Mouse (Mus musculus): Measurements from ENCODE around the gene Zfp553. TPM values are rescaled to one million over a fixed set of nuclear protein-coding genes. Genes with fewer than 3 reads are reported as not detected.

Gene Zfp553
- polyA plus RNA-seq, 1 experiment, result 8.9 TPM

DNA sequence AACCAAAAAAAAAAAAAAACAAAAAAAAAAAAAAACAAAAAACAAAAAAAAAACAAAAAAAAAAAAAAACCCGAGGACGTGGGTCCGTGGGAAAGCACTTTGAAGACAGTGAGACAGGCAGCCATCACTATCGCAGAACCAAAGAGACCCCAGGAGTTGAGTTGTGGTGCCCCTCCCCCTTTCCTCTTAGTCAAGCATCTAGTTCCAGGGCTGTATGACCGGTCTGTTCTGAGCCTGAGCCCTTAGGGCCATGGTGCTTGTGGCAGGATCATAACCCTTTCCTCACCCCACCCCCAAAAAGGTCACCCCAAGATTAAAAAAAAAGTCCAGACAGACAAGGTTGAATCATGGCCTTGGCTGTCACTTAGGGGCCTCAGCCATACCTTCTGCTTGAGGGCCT lies 16.6 kb upstream of the Zfp553 start:
- whole genome bisulfite sequencing, result 82% methylated on average over 5 of the region's 5 CpGs
- no peak for DNase-seq
- Histone ChIP-seq H3K4me3 (replicated peaks; ENCODE audit: extremely low read depth, low read depth, low read length) (no peak overlapping the region), H3K4me1 (ENCODE audit: control insufficient read depth, insufficient read depth, low read length) (peaks cover 3% of the 10 kb centered on the region; the same call in 1 of the 2 replicates)
- no peak for TF ChIP-seq POLR2A (IDR thresholded peaks at IDR 0.05; ENCODE audit: borderline replicate concordance, extremely low read depth, low read depth, low read length)
- no peak for TF ChIP-seq CTCF (IDR thresholded peaks at IDR 0.05; ENCODE audit: insufficient read depth, low read length)

DNA sequence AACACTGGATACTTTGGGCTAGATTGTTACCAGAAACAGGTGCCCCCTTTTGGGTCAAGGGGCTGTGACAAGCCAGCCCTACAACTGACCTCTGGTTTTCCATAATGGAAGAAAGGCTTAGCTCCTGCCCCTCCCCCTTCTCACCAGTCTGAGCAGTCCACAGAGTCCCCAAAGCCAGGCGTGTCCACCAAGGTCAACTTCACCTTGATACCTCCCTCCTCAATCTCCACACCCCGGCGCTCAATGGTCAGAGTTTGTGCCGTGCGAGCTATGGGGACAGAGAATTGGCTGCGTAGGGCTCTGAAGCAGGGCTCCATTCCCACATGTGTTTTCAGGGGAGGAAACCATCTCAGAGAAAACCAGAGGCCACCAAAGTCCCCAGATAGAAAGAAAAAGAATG lies 15.4 kb upstream of the Zfp553 start:
- WGBS, result 78% methylated on average over 6 of the region's 6 CpGs
- DNase-seq, result no peak
- peaks cover 3% of the 10 kb centered on the region; the same call in 1 of the 2 replicates for H3K4me1 ChIP-seq (ENCODE audit: control insufficient read depth, insufficient read depth, low read length)
- no peak overlapping the region for H3K4me3 ChIP-seq (replicated peaks; ENCODE audit: extremely low read depth, low read depth, low read length)
- TF ChIP-seq CTCF (IDR thresholded peaks at IDR 0.05; ENCODE audit: insufficient read depth, low read length) (no peak), POLR2A (IDR thresholded peaks at IDR 0.05; ENCODE audit: borderline replicate concordance, extremely low read depth, low read depth, low read length) (no peak)

DNA sequence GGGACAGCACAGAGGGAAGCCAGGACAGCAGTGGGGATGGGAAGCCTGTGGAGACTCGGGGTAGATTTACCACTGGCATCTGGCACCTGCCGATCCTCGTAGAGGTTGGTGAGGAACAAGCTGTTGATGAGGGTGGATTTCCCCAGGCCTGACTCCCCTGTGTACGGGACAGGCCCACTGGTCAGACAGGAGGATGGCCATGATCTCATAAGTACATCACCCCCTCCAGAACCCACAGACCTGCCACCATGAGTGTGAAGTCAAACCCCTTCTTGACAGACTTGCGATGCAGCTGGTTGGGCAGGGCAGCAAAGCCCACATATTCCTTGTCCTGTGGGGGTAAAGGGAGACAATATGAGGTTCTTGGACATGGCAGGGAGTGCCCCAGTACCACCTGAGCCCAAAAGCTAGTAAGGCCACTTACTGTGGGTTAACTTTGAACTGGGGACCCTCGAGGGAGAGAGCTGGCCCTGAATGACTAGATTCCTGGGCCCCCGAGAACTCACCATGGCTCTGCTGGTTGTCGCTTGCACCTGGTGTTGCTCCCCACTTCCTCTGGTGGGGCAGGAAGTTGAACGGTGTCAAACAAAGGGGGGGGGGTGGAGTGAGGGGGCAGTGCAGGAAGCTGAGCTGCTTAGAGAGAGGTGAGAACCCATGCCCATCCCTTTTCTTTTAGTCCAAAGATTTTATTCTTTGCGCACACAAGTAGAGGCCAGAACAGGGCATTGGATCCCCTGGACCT lies 14.8 kb upstream of the Zfp553 start:
- H3K4me3 ChIP-seq (replicated peaks; ENCODE audit: extremely low read depth, low read depth, low read length), result peak overlapping the region; percentile 42
- 44% methylated on average over 10 of the region's 10 CpGs for WGBS
- TF ChIP-seq POLR2A (IDR thresholded peaks at IDR 0.05; ENCODE audit: borderline replicate concordance, extremely low read depth, low read depth, low read length), result no peak
- TF ChIP-seq CTCF (IDR thresholded peaks at IDR 0.05; ENCODE audit: insufficient read depth, low read length), result no peak
- peaks cover 3% of the 10 kb centered on the region; the same call in 1 of the 2 replicates for H3K4me1 ChIP-seq (ENCODE audit: control insufficient read depth, insufficient read depth, low read length)
- no peak for DNase-seq

DNA sequence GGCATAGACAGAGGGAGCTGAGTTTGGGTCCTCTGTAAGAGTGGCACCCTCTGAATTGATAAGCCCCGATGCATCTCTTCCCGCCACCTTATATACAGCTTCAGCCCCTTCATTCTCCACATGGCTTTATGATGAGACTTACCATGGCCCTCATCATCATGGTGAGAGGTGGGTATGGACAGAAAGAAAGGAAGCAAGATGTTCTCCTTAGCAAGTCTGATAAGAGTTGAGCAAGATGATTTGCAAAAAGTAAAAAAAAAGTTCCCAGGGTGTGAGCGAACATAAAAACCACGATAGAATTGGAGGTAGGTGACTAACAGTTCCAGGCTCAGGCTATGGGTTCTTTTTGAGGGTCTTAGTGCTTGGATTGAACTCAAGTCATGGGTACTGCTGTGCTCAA lies 14.2 kb upstream of the Zfp553 start:
- DNase-seq, result no peak
- no peak for TF ChIP-seq CTCF (IDR thresholded peaks at IDR 0.05; ENCODE audit: insufficient read depth, low read length)
- no peak for TF ChIP-seq POLR2A (IDR thresholded peaks at IDR 0.05; ENCODE audit: borderline replicate concordance, extremely low read depth, low read depth, low read length)
- Histone ChIP-seq H3K4me3 (replicated peaks; ENCODE audit: extremely low read depth, low read depth, low read length) (no peak overlapping the region), H3K4me1 (ENCODE audit: control insufficient read depth, insufficient read depth, low read length) (peaks cover 3% of the 10 kb centered on the region; the same call in 1 of the 2 replicates)
- WGBS, result 88% methylated on average over 4 of the region's 4 CpGs

DNA sequence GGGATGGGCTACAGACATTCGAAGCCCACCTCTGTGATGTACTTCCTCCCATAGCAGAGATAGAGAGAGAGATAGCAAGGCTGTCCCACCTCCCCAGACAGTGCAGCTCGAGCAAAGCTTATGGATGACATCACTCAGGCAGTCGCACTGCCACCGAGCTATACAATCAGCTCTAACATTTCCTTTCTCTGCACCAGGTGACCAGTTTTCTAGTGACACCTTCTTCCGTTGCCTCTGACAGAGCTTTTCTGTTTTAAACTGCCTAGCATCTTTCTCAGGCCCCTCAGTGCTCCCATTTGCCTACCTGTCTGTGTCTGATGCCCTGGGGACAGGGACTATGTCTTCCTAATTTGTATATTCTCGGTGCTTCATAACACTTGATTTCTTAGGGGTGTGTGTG lies 12.4 kb upstream of the Zfp553 start:
- Histone ChIP-seq H3K4me1 (ENCODE audit: control insufficient read depth, insufficient read depth, low read length) (peaks cover 2% of the 10 kb centered on the region; the same call in 1 of the 2 replicates), H3K4me3 (replicated peaks; ENCODE audit: extremely low read depth, low read depth, low read length) (no peak overlapping the region)
- TF ChIP-seq POLR2A (IDR thresholded peaks at IDR 0.05; ENCODE audit: borderline replicate concordance, extremely low read depth, low read depth, low read length), result no peak
- TF ChIP-seq CTCF (IDR thresholded peaks at IDR 0.05; ENCODE audit: insufficient read depth, low read length), result no peak
- 55% methylated on average over 6 of the region's 6 CpGs for WGBS
- no peak for DNase-seq

DNA sequence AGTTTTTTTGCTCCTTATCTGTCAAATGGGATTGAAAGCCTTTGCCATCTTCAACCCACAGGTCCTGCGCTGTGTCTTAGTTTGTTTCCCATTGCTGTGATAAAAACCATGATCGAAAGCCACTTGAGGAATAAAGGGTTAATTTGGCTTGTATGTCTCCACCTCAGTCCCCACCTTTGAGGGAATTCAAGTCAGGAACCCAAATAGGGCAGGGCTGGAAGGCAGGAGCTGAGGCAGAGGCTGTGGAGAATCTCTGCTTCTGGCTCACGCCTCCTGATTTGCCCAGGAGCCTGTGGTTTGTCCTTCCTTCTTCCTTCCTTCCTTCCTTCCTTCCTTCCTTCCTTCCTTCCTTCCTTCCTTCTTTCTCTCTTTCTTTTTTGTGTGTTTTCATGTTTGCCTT lies 9.8 kb upstream of the Zfp553 start:
- DNase-seq, result no peak
- no peak for TF ChIP-seq POLR2A (IDR thresholded peaks at IDR 0.05; ENCODE audit: borderline replicate concordance, extremely low read depth, low read depth, low read length)
- no peak for TF ChIP-seq CTCF (IDR thresholded peaks at IDR 0.05; ENCODE audit: insufficient read depth, low read length)
- Histone ChIP-seq H3K4me1 (ENCODE audit: control insufficient read depth, insufficient read depth, low read length) (no peaks in the 10 kb centered on the region), H3K4me3 (replicated peaks; ENCODE audit: extremely low read depth, low read depth, low read length) (no peak overlapping the region)
- 97% methylated on average over 3 of the region's 3 CpGs for WGBS

DNA sequence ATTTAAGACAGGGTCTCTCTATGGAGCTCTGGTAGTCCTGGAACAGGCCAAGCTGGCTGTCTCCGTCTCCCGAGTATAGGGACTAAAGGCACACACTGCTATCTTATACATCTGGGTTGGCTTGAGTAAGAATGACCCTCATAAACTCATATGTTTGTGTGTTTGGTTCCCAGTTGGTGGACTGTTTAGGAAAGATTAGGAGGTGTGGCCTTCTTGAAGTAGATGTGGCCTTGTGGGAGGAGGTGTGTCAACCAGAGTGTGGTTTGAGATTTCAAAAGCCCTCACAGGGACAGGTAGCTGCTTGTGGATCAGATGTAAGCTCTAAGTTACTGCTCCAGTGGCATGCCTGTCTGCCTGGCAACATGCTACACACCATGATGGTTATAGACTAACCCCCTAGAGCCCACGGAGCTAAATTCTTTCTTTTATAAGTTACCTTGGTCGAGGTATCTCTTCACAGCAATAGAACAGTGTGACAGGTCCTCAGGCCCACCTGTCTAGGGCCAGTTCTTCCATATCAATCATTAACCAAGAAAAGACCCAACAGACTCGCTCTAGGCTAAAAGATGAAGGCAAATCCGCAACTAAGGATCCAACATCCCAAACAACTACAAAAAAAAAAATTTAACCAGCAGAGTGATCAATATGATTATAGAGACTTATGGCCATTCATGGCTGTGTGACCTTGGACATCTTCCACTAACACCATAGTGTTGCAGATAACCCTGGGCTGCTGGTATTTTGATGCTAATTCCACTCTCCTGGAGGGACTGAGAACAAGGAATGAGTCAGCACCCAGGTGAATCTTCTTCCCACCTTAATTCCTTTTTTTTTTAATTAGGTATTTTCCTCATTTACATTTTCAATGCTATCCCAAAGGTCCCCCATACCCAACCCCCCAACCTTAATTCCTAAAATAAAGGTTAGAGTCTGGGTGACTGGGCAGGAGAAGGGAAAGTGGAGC lies 9.1 kb upstream of the Zfp553 start:
- TF ChIP-seq POLR2A (IDR thresholded peaks at IDR 0.05; ENCODE audit: borderline replicate concordance, extremely low read depth, low read depth, low read length) (no peak), CTCF (IDR thresholded peaks at IDR 0.05; ENCODE audit: insufficient read depth, low read length) (no peak)
- H3K4me3 ChIP-seq (replicated peaks; ENCODE audit: extremely low read depth, low read depth, low read length), result no peak overlapping the region

DNA sequence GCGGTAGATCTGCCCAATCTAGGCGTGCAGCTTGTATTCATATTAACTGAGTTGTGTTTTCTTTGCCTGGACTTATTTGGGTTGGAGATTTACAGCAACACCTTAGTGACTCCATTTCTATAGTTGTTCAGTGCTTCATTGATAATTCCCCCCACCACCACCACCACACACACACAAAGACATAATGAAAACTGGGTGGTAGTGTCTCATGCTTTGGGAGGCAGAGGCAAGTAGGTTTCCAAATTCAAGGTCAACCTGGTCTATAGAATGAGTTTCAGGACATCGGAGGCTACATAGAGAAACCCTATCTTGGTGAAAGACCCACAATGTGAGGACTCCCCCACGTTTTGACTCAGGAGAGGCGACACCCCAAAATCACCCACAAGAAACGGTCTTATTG lies 8.2 kb upstream of the Zfp553 start:
- DNase-seq, result no peak
- TF ChIP-seq CTCF (IDR thresholded peaks at IDR 0.05; ENCODE audit: insufficient read depth, low read length), result no peak
- no peak for TF ChIP-seq POLR2A (IDR thresholded peaks at IDR 0.05; ENCODE audit: borderline replicate concordance, extremely low read depth, low read depth, low read length)
- H3K4me3 ChIP-seq (replicated peaks; ENCODE audit: extremely low read depth, low read depth, low read length), result no peak overlapping the region
- H3K4me1 ChIP-seq (ENCODE audit: control insufficient read depth, insufficient read depth, low read length), result no peaks in the 10 kb centered on the region
- WGBS, result 92% methylated on average over 6 of the region's 6 CpGs

More for the DNA sequence above, 9.1 kb upstream of the Zfp553 start:
- WGBS, result 87% methylated on average over 6 of the region's 6 CpGs
- no peak for DNase-seq
- no peaks in the 10 kb centered on the region for H3K4me1 ChIP-seq (ENCODE audit: control insufficient read depth, insufficient read depth, low read length)

DNA sequence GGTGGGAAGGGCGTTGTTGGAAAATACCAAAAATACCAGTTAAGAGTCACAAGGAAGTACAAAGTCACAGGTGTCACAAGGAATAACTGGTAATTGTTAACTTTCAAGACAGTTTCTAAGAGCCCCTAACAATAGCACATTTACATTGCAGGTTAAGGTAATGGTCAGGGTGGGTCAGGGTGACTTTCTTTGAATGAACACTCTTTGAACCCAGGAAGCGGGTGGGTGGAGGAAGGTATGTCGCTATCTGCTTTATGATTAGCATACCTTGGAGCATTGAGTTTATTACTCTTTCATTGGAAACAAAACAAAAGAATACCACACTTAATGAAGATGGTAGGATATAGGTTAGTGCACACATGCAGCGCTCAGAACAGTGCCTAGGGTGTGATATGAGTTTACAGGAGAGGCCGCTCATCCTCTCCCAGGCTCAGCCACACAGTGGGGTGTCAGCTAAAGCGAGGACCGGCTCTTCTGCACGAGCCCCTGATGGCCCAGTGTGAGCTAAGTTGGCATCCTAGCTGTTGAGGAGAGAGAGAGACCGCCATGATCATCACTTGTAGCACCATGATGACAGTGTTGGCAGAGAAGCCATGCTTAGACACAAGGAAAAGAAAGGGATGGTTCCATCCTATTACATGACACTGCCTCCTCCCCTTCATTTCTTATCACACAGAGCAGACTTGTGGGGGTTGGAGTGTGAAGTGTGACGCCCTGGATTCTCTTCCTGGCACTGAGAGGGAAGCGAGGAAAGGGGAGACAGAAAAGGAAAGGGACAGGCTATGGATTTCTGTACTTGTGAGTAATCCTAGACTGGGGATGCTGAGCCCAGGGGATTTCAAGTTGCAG lies 7.5 kb upstream of the Zfp553 start:
- no peak for DNase-seq
- Histone ChIP-seq H3K4me1 (ENCODE audit: control insufficient read depth, insufficient read depth, low read length) (no peaks in the 10 kb centered on the region), H3K4me3 (replicated peaks; ENCODE audit: extremely low read depth, low read depth, low read length) (no peak overlapping the region)
- WGBS, result 84% methylated on average over 11 of the region's 11 CpGs
- TF ChIP-seq CTCF (IDR thresholded peaks at IDR 0.05; ENCODE audit: insufficient read depth, low read length), result no peak
- no peak for TF ChIP-seq POLR2A (IDR thresholded peaks at IDR 0.05; ENCODE audit: borderline replicate concordance, extremely low read depth, low read depth, low read length)

Data from lung, adult 2 months (tissue).